Mouse (Mus musculus) liver, embryonic 11.5 days (tissue): Measurements from ENCODE around the gene Kcna1. TPM values are rescaled to one million over a fixed set of nuclear protein-coding genes. Genes with fewer than 3 reads are reported as not detected.

Source experiments
- ATAC-seq: fragments of 200-750 bp; cut with Nextera tagmentation; replicated peaks from 2 replicates; pipeline ENCODE4 v1.8.0; 2017; ENCODE audit warnings: moderate number of reproducible peaks, mild to moderate bottlenecking, moderate TSS enrichment, moderate library complexity; ENCODE audit not compliant: low FRiP score
- DNase-seq: peaks from one replicate; pipeline ENCODE4 v3.0.0-alpha.2; 2017; ENCODE audit warnings: low spot score
- H3K27ac ChIP-seq: fragments of 300-500 bp; sonication (generic); 2 replicates; pipeline ENCODE4 v1.5.1; 2014; ENCODE audit warnings: mild to moderate bottlenecking, low read depth, low read length, control low read depth
- H3K27me3 ChIP-seq: fragments of 300-500 bp; sonication (generic); replicated peaks from 2 replicates; pipeline ENCODE4 v1.6.1; 2014; ENCODE audit warnings: low read length, mixed read lengths; ENCODE audit not compliant: control insufficient read depth, insufficient read depth
- H3K36me3 ChIP-seq: fragments of 300-500 bp; sonication (generic); 2 replicates; pipeline ENCODE4 v1.6.1; 2014; ENCODE audit warnings: mild to moderate bottlenecking, low read length, moderate library complexity, mixed read lengths; ENCODE audit not compliant: control insufficient read depth, insufficient read depth
- H3K4me1 ChIP-seq: fragments of 300-500 bp; sonication (generic); replicated peaks from 2 replicates; pipeline ENCODE4 v1.6.1; 2014; ENCODE audit warnings: low read length, mixed read lengths; ENCODE audit not compliant: control insufficient read depth, insufficient read depth
- H3K4me2 ChIP-seq: fragments of 300-500 bp; sonication (generic); 2 replicates; pipeline ENCODE4 v1.6.1; 2014; ENCODE audit warnings: mild to moderate bottlenecking, control low read depth, moderate library complexity
- H3K4me3 ChIP-seq: fragments of 300-500 bp; sonication (generic); 2 replicates; pipeline ENCODE4 v1.5.1; 2014; ENCODE audit warnings: low read depth, low read length, control low read depth
- H3K9ac ChIP-seq: fragments of 300-500 bp; sonication (generic); 2 replicates; pipeline ENCODE4 v1.6.1; 2014; ENCODE audit warnings: low read depth, low read length, control low read depth
- H3K9me3 ChIP-seq: fragments of 300-500 bp; sonication (generic); 2 replicates; pipeline ENCODE4 v1.6.1; 2016; ENCODE audit warnings: low read length, inconsistent platforms, mixed read lengths; ENCODE audit not compliant: control insufficient read depth
- WGBS: fragments of 180-500 bp; shearing (Covaris S2); extraction: QIAGEN DNeasy Blood & Tissue Kit; methylation state at CpG from one replicate; pipeline ENCODE4 v1.1.7; 2014; 5-methylcytosine and 5-hydroxymethylcytosine counted together
- polyA plus RNA-seq: library from polyadenylated mRNA; unstranded; fragments of >200 nt; fragmentation: Nextera tagmentation; extraction: Ambion mirVana; gene quantifications from 2 replicates; pipeline ENCODE4 v1.2.1, GENCODE M21; 2014

Kcna1 gene
- polyA plus RNA-seq, 1 experiment from 2014 or later, result 0.15 TPM

- no peak overlapping the region for H3K27ac ChIP-seq
- H3K4me2 ChIP-seq, result no peak overlapping the region
- ATAC-seq (no peak), DNase-seq (no peak)
- no peaks in the 10 kb centered on the region for H3K27me3 ChIP-seq
- H3K36me3 ChIP-seq, result no peaks in the 10 kb centered on the region
- H3K4me3 ChIP-seq, result no peak overlapping the region
- no peaks in the 10 kb centered on the region for H3K4me1 ChIP-seq
- H3K9me3 ChIP-seq, result no peaks in the 10 kb centered on the region
- H3K9ac ChIP-seq, result no peak overlapping the region
- 76% methylated on average over 17 of the region's 17 CpGs for WGBS
These were observed 36.8 kb downstream of the Kcna1 start for GRCm38 (mm10) chr6:126609193-126609947.

GRCm38 (mm10) chr6:126601843-126602326, 44.3 kb downstream of the Kcna1 start:
- 83% methylated on average over 13 of the region's 13 CpGs for WGBS
- H3K4me1 ChIP-seq, result no peaks in the 10 kb centered on the region
- no peaks in the 10 kb centered on the region for H3K36me3 ChIP-seq
- no peak overlapping the region for H3K4me3 ChIP-seq
- H3K27me3 ChIP-seq, result no peaks in the 10 kb centered on the region
- no peaks in the 10 kb centered on the region for H3K9me3 ChIP-seq
- no peak overlapping the region for H3K9ac ChIP-seq
- no peak overlapping the region for H3K27ac ChIP-seq
- no peak for ATAC-seq
- no peak overlapping the region for H3K4me2 ChIP-seq
- no peak for DNase-seq

- H3K4me2 ChIP-seq, result no peak overlapping the region
- WGBS, result 76% methylated on average over 3 of the region's 3 CpGs
- ATAC-seq, result no peak
- H3K9ac ChIP-seq, result no peak overlapping the region
- DNase-seq, result no peak
- no peaks in the 10 kb centered on the region for H3K4me1 ChIP-seq
- no peaks in the 10 kb centered on the region for H3K27me3 ChIP-seq
- no peak overlapping the region for H3K27ac ChIP-seq
- no peaks in the 10 kb centered on the region for H3K36me3 ChIP-seq
- no peaks in the 10 kb centered on the region for H3K9me3 ChIP-seq
- no peak overlapping the region for H3K4me3 ChIP-seq
These were observed 46.8 kb downstream of the Kcna1 start for GRCm38 (mm10) chr6:126599201-126599995.

- Histone ChIP-seq H3K36me3 (no peaks in the 10 kb centered on the region), H3K9ac (no peak overlapping the region), H3K9me3 (no peaks in the 10 kb centered on the region), H3K4me3 (no peak overlapping the region), H3K27me3 (no peaks in the 10 kb centered on the region), H3K4me2 (no peak overlapping the region), H3K4me1 (no peaks in the 10 kb centered on the region), H3K27ac (no peak overlapping the region)
- DNase-seq, result no peak
- WGBS, result 84% methylated on average over 4 of the region's 4 CpGs
- no peak for ATAC-seq
These were observed 48.4 kb downstream of the Kcna1 start for GRCm38 (mm10) chr6:126597741-126598140.

GRCm38 (mm10) chr6:126595805-126596629, 50.2 kb downstream of the Kcna1 start:
- H3K27me3 ChIP-seq, result no peaks in the 10 kb centered on the region
- DNase-seq (no peak), ATAC-seq (no peak)
- no peak overlapping the region for H3K4me2 ChIP-seq
- H3K4me1 ChIP-seq, result no peaks in the 10 kb centered on the region
- H3K9ac ChIP-seq, result no peak overlapping the region
- WGBS, result 83% methylated on average over 18 of the region's 18 CpGs
- no peaks in the 10 kb centered on the region for H3K36me3 ChIP-seq
- H3K4me3 ChIP-seq, result no peak overlapping the region
- H3K27ac ChIP-seq, result no peak overlapping the region
- no peaks in the 10 kb centered on the region for H3K9me3 ChIP-seq

GRCm38 (mm10) chr6:126595130-126595529, 51.1 kb downstream of the Kcna1 start:
- H3K4me1 ChIP-seq, result no peaks in the 10 kb centered on the region
- ATAC-seq (no peak), DNase-seq (no peak)
- H3K27me3 ChIP-seq, result no peaks in the 10 kb centered on the region
- H3K9me3 ChIP-seq, result no peaks in the 10 kb centered on the region
- H3K36me3 ChIP-seq, result no peaks in the 10 kb centered on the region
- H3K9ac ChIP-seq, result no peak overlapping the region
- no peak overlapping the region for H3K27ac ChIP-seq
- H3K4me2 ChIP-seq, result no peak overlapping the region
- no peak overlapping the region for H3K4me3 ChIP-seq
- WGBS, result 52% methylated on average over 5 of the region's 5 CpGs

- Histone ChIP-seq H3K9me3 (no peaks in the 10 kb centered on the region), H3K9ac (no peak overlapping the region), H3K4me2 (no peak overlapping the region), H3K27me3 (no peaks in the 10 kb centered on the region), H3K4me1 (no peaks in the 10 kb centered on the region), H3K4me3 (no peak overlapping the region), H3K36me3 (no peaks in the 10 kb centered on the region), H3K27ac (no peak overlapping the region)
- ATAC-seq (no peak), DNase-seq (no peak)
- WGBS, result 80% methylated on average over 8 of the region's 8 CpGs
These were observed 51.8 kb downstream of the Kcna1 start for GRCm38 (mm10) chr6:126594365-126594764.

GRCm38 (mm10) chr6:126593336-126593735, 52.8 kb downstream of the Kcna1 start:
- H3K27ac ChIP-seq, result no peak overlapping the region
- H3K4me3 ChIP-seq, result no peak overlapping the region
- H3K9ac ChIP-seq, result no peak overlapping the region
- no peaks in the 10 kb centered on the region for H3K36me3 ChIP-seq
- no peaks in the 10 kb centered on the region for H3K27me3 ChIP-seq
- no peaks in the 10 kb centered on the region for H3K9me3 ChIP-seq
- no peaks in the 10 kb centered on the region for H3K4me1 ChIP-seq
- H3K4me2 ChIP-seq, result no peak overlapping the region
- ATAC-seq (no peak), DNase-seq (no peak)
- 78% methylated on average over 4 of the region's 4 CpGs for WGBS
